In the genomic region with DNA sequence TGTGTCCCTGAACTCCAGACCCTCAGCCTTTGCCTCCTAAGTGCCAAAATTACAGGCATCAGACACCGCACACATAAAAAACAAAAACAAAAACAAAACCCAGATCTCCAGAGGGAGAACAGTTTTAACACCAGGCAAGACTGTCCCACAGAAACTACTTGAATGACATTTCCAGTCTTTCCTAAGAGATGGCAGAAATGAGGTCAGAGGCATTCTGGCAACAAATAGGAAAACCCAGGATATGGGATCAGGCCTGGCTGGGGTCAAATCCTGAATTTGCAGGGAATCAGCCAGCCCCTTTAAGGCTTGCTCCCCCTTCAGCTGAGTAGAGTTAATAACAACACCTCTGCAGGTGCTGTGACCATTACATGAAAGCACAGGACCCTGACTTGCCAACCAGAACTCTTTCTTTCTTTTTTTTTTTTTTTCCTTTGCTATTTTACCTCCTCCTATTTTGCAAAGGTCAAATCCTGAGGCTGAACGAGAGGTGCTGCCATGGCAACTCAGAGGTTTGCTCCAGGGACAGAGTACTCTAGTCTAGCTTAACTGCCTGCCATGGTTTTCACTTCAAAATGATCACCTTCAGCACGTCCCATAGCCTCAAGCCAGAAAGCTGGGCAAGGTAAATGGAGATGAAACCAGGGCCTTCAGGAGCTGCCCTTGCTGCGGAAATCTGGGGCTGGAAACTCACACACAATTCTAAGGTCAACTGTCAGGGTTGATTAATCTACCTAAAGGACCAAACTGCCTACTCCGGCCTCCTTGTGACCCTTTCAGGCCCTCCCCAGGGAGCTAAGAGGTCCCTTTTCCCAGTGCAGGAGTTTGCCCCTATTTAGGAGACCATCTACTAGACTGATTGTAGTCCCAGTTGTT, we compare ENCODE assay signal across 17 mouse cellular contexts. TPM values are rescaled to one million over a fixed set of nuclear protein-coding genes. Genes with fewer than 3 reads are reported as not detected.
DNase-seq lines count a peak whose midpoint lies in the region; ATAC-seq lines count a peak whose summit lies in the region.
"Had no signal": no experiment of that assay in that cellular context is flagged by ENCODE, and none has a peak within 500 bp of the region (broad histone marks: within the 10 kb centered on the region; RNA-seq: fewer than 3 reads in every experiment).

No protein-coding gene starts in this region.

- peak overlapping the region; percentile 29 for H3K4me2 ChIP-seq in liver, embryonic 11.5 days

- H3K9me3 ChIP-seq in liver, embryonic 11.5 days (ENCODE audit: control insufficient read depth, low read length): no peaks in the 10 kb centered on the region
- H3K9me3 ChIP-seq: embryonic facial prominence, embryonic 13.5 days; kidney, embryonic 15.5 days; limb, embryonic 13.5 days; midbrain, embryonic 15.5 days had no signal

- intact Hi-C loops in heart, postnatal 14 days (cut with DNase I): no loop called here

- peak; percentile 84 for DNase-seq in heart, adult 11 months
- no peak for DNase-seq in heart, postnatal 14 days
- peak; percentile 24 for DNase-seq in kidney, postnatal 14 days
- no peak for DNase-seq in kidney, postnatal 10 days
- peak; percentile 73 for DNase-seq in adipocyte (ENCODE audit: low spot score)
- DNase-seq in liver, embryonic 11.5 days (ENCODE audit: low spot score): no peak
- DNase-seq in layer of hippocampus, adult 11-12 months (ENCODE audit: low spot score): no peak
- DNase-seq: cerebellum, postnatal 14 days; gastrocnemius, postnatal 36 days; heart, postnatal 4 days; layer of hippocampus, adult 9-11 months; right cerebral cortex, postnatal 14 days had no signal

- WGBS in liver, embryonic 11.5 days: 68% methylated on average over 5 of the region's 5 CpGs

- no peak overlapping the region for H3K9ac ChIP-seq in liver, embryonic 11.5 days (ENCODE audit: low read depth, low read length)
- H3K9ac ChIP-seq: kidney, embryonic 15.5 days; midbrain, embryonic 15.5 days had no signal

- peaks cover 32% of the 10 kb centered on the region for H3K4me1 ChIP-seq in liver, embryonic 11.5 days (replicated peaks; ENCODE audit: control insufficient read depth, insufficient read depth, low read length)

- no peak for ATAC-seq in liver, embryonic 11.5 days (replicated peaks; ENCODE audit: low FRiP score)
- ATAC-seq: midbrain, embryonic 15.5 days had no signal

- no peaks in the 10 kb centered on the region for H3K36me3 ChIP-seq in liver, embryonic 11.5 days (ENCODE audit: control insufficient read depth, insufficient read depth, low read length)
- H3K36me3 ChIP-seq: embryonic facial prominence, embryonic 13.5 days; kidney, embryonic 15.5 days; limb, embryonic 13.5 days; midbrain, embryonic 15.5 days had no signal

- no peak overlapping the region for H3K4me3 ChIP-seq in liver, embryonic 11.5 days (ENCODE audit: low read depth, low read length)

- H3K27ac ChIP-seq in liver, embryonic 11.5 days (ENCODE audit: low read depth, low read length): no peak overlapping the region
- H3K27ac ChIP-seq: embryonic facial prominence, embryonic 13.5 days; kidney, embryonic 15.5 days; limb, embryonic 13.5 days; midbrain, embryonic 15.5 days had no signal

- H3K27me3 ChIP-seq in liver, embryonic 11.5 days (replicated peaks; ENCODE audit: control insufficient read depth, insufficient read depth, low read length): peaks cover 24% of the 10 kb centered on the region

RNA-seq across cellular contexts. Expression of a gene that starts 1.0 kb away (rescaled TPM):
- 10 to 100 TPM in 1 of 2 experiments, 1 to 10 TPM in 1; 9.1 to 10.3 TPM for total RNA-seq in heart, postnatal 14 days (2021)
- 16.2 and 17.9 TPM in 2 replicates for polyA plus RNA-seq in liver, embryonic 11.5 days (2014; fragmentation: Nextera tagmentation; extraction: Ambion mirVana)

RNA-seq across cellular contexts. Expression of a gene that starts 1.9 kb away (rescaled TPM):
- 1 to 10 TPM; 2.0 to 2.7 TPM for total RNA-seq in heart, postnatal 14 days (2021)
- 3.9 and 4.2 TPM in 2 replicates for polyA plus RNA-seq in liver, embryonic 11.5 days (2014; fragmentation: Nextera tagmentation; extraction: Ambion mirVana)

RNA-seq across cellular contexts. Expression of a gene that starts 2.2 kb away (rescaled TPM):
- not detected for total RNA-seq in heart, postnatal 14 days (2021)
- polyA plus RNA-seq in liver, embryonic 11.5 days (2014; fragmentation: Nextera tagmentation; extraction: Ambion mirVana): not detected in 2 replicates
- total RNA-seq: gastrocnemius, postnatal 36 days; heart, postnatal 4 days had no signal
- polyA plus RNA-seq: embryonic facial prominence, embryonic 13.5 days; limb, embryonic 13.5 days; midbrain, embryonic 15.5 days; urinary bladder, adult 2 months had no signal

RNA-seq across cellular contexts. Expression of a gene that starts 23.4 kb away (rescaled TPM):
- total RNA-seq in heart, postnatal 14 days (2021): 10 to 100 TPM; 49.1 to 50.0 TPM
- polyA plus RNA-seq in liver, embryonic 11.5 days (2014; fragmentation: Nextera tagmentation; extraction: Ambion mirVana): 10.1 and 14.1 TPM in 2 replicates

RNA-seq across cellular contexts. Expression of a gene that starts 27.3 kb away (rescaled TPM):
- total RNA-seq in heart, postnatal 14 days (2021): 10 to 100 TPM; 10.6 to 10.9 TPM
- 4.4 and 5.6 TPM in 2 replicates for polyA plus RNA-seq in liver, embryonic 11.5 days (2014; fragmentation: Nextera tagmentation; extraction: Ambion mirVana)

Comparison
In these comparisons a context has a peak if more than half of its experiments do, and no peak if none do; other contexts are left out.
1. DNase-seq: peak in heart, adult 11 months (single experiment), kidney, postnatal 14 days (single experiment) and adipocyte (single experiment); none in heart, postnatal 14 days (0 of 2), kidney, postnatal 10 days (single experiment), liver, embryonic 11.5 days (single experiment) and layer of hippocampus, adult 11-12 months (single experiment).